Mouse (Mus musculus): ENCODE measurements around the gene Crtac1. TPM values are rescaled to one million over a fixed set of nuclear protein-coding genes. Genes with fewer than 3 reads are reported as not detected.
A peak's percentile ranks its signal among the peaks of the same experiment; 100 is the strongest.

Gene Crtac1
- 0.72 and 0.97 TPM in 2 replicates for polyA plus RNA-seq (2014; fragmentation: Nextera tagmentation; extraction: Ambion mirVana)

DNA sequence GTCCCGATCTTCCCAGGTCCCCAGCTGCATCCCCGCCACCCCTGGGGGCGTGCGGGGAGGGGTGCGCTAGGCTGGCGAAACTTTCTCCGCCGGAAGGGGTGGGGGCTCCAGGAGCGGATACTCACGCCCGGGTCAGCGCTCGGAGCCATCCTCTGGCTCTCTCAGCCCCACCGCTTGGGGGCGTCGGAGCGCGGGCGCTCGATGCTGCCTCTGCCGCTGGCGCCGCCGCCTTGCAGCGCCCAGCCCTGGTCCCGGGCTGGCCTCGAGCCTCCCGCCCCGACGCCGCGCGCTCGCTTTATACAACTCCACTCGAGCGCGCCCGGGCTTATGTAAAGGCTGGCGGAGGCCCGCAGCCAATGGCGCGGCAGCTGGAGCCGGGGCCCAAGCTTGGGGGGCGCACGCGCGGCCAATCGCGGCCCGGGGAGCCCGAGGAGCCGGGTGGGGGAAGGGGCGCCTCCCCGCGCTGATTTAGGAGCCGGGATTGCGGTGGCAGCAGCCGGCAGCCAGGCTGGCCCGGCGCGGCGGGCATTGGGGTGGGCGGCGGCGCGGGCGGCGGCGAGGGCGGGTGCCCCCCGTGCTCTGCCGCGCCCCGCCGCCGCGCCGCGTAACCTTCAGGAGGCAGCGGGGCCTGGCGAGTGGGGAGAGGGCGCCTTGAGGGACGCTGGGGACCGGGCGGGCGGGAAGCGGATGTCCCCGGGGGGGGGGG, at the start of gene Crtac1:
Gene Crtac1 (minus strand): TSS at position 299 of the 706 bp plus-strand sequence.
- peaks cover 61% of the 10 kb centered on the region for H3K27me3 ChIP-seq (ENCODE audit: insufficient read depth, low read length)
- no peaks in the 10 kb centered on the region for H3K36me3 ChIP-seq (ENCODE audit: insufficient read depth)
- H3K9me3 ChIP-seq (ENCODE audit: low read depth, low read length): no peaks in the 10 kb centered on the region
- H3K9ac ChIP-seq: peak within 1 kb of the TSS; percentile 42
- H3K4me3 ChIP-seq (ENCODE audit: low read depth, low read length): peak within 1 kb of the TSS; percentile 49
- DNase-seq (peak; percentile 88), ATAC-seq (ENCODE audit: insufficient read depth) (peak; percentile 89)
- peak within 1 kb of the TSS; percentile 82 for H3K4me2 ChIP-seq
- TF ChIP-seq CTCF (IDR thresholded peaks at IDR 0.05; ENCODE audit: low read depth): peak; percentile 40
- H3K4me1 ChIP-seq (ENCODE audit: insufficient read depth): no peaks in the 10 kb centered on the region
- under 1% methylated on average over 65 of the region's 88 CpGs for WGBS
- H3K27ac ChIP-seq (ENCODE audit: low read depth): no peak within 1 kb of the TSS

- no peaks in the 10 kb centered on the region for H3K36me3 ChIP-seq (ENCODE audit: insufficient read depth)
- 0 out of 2 replicates have a peak, but pooled peaks cover 3% of the 10 kb centered on the region for H3K27me3 ChIP-seq (ENCODE audit: insufficient read depth, low read length)
- TF ChIP-seq CTCF (IDR thresholded peaks at IDR 0.05; ENCODE audit: low read depth): no peak
- ATAC-seq (ENCODE audit: insufficient read depth) (no peak), DNase-seq (no peak)
- H3K9ac ChIP-seq: no peak overlapping the region
- no peaks in the 10 kb centered on the region for H3K4me1 ChIP-seq (ENCODE audit: insufficient read depth)
- no peak overlapping the region for H3K4me3 ChIP-seq (ENCODE audit: low read depth, low read length)
- 53% methylated on average over 12 of the region's 12 CpGs for WGBS
- H3K9me3 ChIP-seq (ENCODE audit: low read depth, low read length): no peaks in the 10 kb centered on the region
- no peak overlapping the region for H3K27ac ChIP-seq (ENCODE audit: low read depth)
- H3K4me2 ChIP-seq: no peak overlapping the region
Measured at GRCm38 (mm10) chr19:42478303-42478702, 46.7 kb upstream of the Crtac1 start.

GRCm38 (mm10) chr19:42477769-42478168, 46.2 kb upstream of the Crtac1 start:
- Histone ChIP-seq H3K27ac (ENCODE audit: low read depth) (no peak overlapping the region), H3K4me2 (no peak overlapping the region), H3K4me3 (ENCODE audit: low read depth, low read length) (no peak overlapping the region), H3K36me3 (ENCODE audit: insufficient read depth) (no peaks in the 10 kb centered on the region), H3K4me1 (ENCODE audit: insufficient read depth) (no peaks in the 10 kb centered on the region), H3K27me3 (ENCODE audit: insufficient read depth, low read length) (0 out of 2 replicates have a peak, but pooled peaks cover 3% of the 10 kb centered on the region), H3K9ac (no peak overlapping the region), H3K9me3 (ENCODE audit: low read depth, low read length) (no peaks in the 10 kb centered on the region)
- ATAC-seq (ENCODE audit: insufficient read depth): no peak
- no peak for DNase-seq
- no peak for TF ChIP-seq CTCF (IDR thresholded peaks at IDR 0.05; ENCODE audit: low read depth)
- 70% methylated on average over 5 of the region's 5 CpGs for WGBS

GRCm38 (mm10) chr19:42472831-42473230, 41.2 kb upstream of the Crtac1 start:
- 19% methylated on average over 11 of the region's 11 CpGs for WGBS
- no peak for ATAC-seq (ENCODE audit: insufficient read depth)
- Histone ChIP-seq H3K9me3 (ENCODE audit: low read depth, low read length) (no peaks in the 10 kb centered on the region), H3K36me3 (ENCODE audit: insufficient read depth) (no peaks in the 10 kb centered on the region), H3K4me1 (ENCODE audit: insufficient read depth) (no peaks in the 10 kb centered on the region), H3K4me2 (no peak overlapping the region), H3K9ac (no peak overlapping the region), H3K27ac (ENCODE audit: low read depth) (no peak overlapping the region), H3K27me3 (ENCODE audit: insufficient read depth, low read length) (no peaks in the 10 kb centered on the region), H3K4me3 (ENCODE audit: low read depth, low read length) (no peak overlapping the region)
- TF ChIP-seq CTCF (IDR thresholded peaks at IDR 0.05; ENCODE audit: low read depth): no peak
- peak; percentile 79 for DNase-seq

GRCm38 (mm10) chr19:42471571-42471970, 40.0 kb upstream of the Crtac1 start:
- Histone ChIP-seq H3K9me3 (ENCODE audit: low read depth, low read length) (no peaks in the 10 kb centered on the region), H3K9ac (no peak overlapping the region), H3K27me3 (ENCODE audit: insufficient read depth, low read length) (no peaks in the 10 kb centered on the region), H3K4me1 (ENCODE audit: insufficient read depth) (no peaks in the 10 kb centered on the region), H3K4me2 (no peak overlapping the region), H3K36me3 (ENCODE audit: insufficient read depth) (no peaks in the 10 kb centered on the region), H3K4me3 (ENCODE audit: low read depth, low read length) (no peak overlapping the region), H3K27ac (ENCODE audit: low read depth) (no peak overlapping the region)
- DNase-seq: no peak
- ATAC-seq (ENCODE audit: insufficient read depth): no peak
- TF ChIP-seq CTCF (IDR thresholded peaks at IDR 0.05; ENCODE audit: low read depth): no peak
- WGBS: 89% methylated on average over 4 of the region's 4 CpGs

DNA sequence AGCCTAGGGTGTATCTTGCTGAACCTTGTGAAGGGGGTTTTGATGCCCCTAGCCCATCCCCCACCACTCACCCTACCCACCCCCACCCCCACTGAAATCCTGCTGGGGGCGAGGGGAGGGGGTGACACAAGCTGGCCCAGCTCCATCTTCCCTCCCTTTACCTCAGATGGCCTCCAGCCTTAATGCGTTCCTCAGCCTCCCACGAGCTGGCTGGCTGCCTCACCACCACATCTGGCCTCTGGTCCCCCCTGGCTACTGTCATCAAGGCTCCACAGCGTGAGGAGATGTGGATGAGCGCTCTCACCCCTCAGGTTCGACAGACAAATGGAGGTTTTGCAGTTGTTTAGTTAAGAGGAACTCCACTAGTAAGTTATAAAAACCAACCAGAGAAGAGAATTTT, 30.3 kb upstream of the Crtac1 start:
- DNase-seq (peak; percentile 46), ATAC-seq (ENCODE audit: insufficient read depth) (no peak)
- no peak overlapping the region for H3K27ac ChIP-seq (ENCODE audit: low read depth)
- no peak for TF ChIP-seq CTCF (IDR thresholded peaks at IDR 0.05; ENCODE audit: low read depth)
- H3K27me3 ChIP-seq (ENCODE audit: insufficient read depth, low read length): no peaks in the 10 kb centered on the region
- H3K36me3 ChIP-seq (ENCODE audit: insufficient read depth): no peaks in the 10 kb centered on the region
- H3K4me1 ChIP-seq (ENCODE audit: insufficient read depth): 0 out of 2 replicates have a peak, but pooled peaks cover 4% of the 10 kb centered on the region
- WGBS: 24% methylated on average over 6 of the region's 6 CpGs
- 0 out of 2 replicates have a peak overlapping the region, but pooled peaks have one; percentile 7 for H3K4me2 ChIP-seq
- no peak overlapping the region for H3K9ac ChIP-seq
- H3K4me3 ChIP-seq (ENCODE audit: low read depth, low read length): no peak overlapping the region
- H3K9me3 ChIP-seq (ENCODE audit: low read depth, low read length): no peaks in the 10 kb centered on the region

- DNase-seq (peak; percentile 14), ATAC-seq (ENCODE audit: insufficient read depth) (no peak)
- Histone ChIP-seq H3K9me3 (ENCODE audit: low read depth, low read length) (no peaks in the 10 kb centered on the region), H3K9ac (no peak overlapping the region), H3K27ac (ENCODE audit: low read depth) (no peak overlapping the region), H3K4me2 (0 out of 2 replicates have a peak overlapping the region, but pooled peaks have one; percentile 7), H3K36me3 (ENCODE audit: insufficient read depth) (no peaks in the 10 kb centered on the region), H3K27me3 (ENCODE audit: insufficient read depth, low read length) (no peaks in the 10 kb centered on the region), H3K4me3 (ENCODE audit: low read depth, low read length) (no peak overlapping the region), H3K4me1 (ENCODE audit: insufficient read depth) (0 out of 2 replicates have a peak, but pooled peaks cover 4% of the 10 kb centered on the region)
- no peak for TF ChIP-seq CTCF (IDR thresholded peaks at IDR 0.05; ENCODE audit: low read depth)
- WGBS: 18% methylated on average over 9 of the region's 9 CpGs
Measured at GRCm38 (mm10) chr19:42461353-42461752, 29.8 kb upstream of the Crtac1 start.
